Mouse (Mus musculus) kidney, embryonic 16.5 days (tissue): Measurements from ENCODE around the gene Spry1. TPM values are rescaled to one million over a fixed set of nuclear protein-coding genes. Genes with fewer than 3 reads are reported as not detected.

Experiments used
- ATAC-seq: fragments of 200-750 bp; cut with Nextera tagmentation; 2 replicates; pipeline ENCODE4 v1.8.0; 2017; ENCODE audit warnings: moderate TSS enrichment; ENCODE audit not compliant: low FRiP score, low TSS enrichment
- H3K27ac ChIP-seq: fragments of 300-500 bp; sonication (generic); 2 replicates; pipeline ENCODE4 v1.5.1; 2014; ENCODE audit warnings: low read length
- H3K27me3 ChIP-seq: fragments of 300-500 bp; sonication (generic); 2 replicates; pipeline ENCODE4 v1.6.1; 2014; ENCODE audit warnings: low read length, control low read depth, mixed read lengths; ENCODE audit not compliant: insufficient read depth
- H3K36me3 ChIP-seq: fragments of 300-500 bp; sonication (generic); 2 replicates; pipeline ENCODE4 v1.6.1; 2014; ENCODE audit warnings: low read length, control low read depth, mixed read lengths; ENCODE audit not compliant: insufficient read depth
- H3K4me1 ChIP-seq: fragments of 300-500 bp; sonication (generic); 2 replicates; pipeline ENCODE4 v1.6.1; 2014; ENCODE audit warnings: low read length, control low read depth, mixed read lengths; ENCODE audit not compliant: insufficient read depth
- H3K4me2 ChIP-seq: fragments of 300-500 bp; sonication (generic); replicated peaks from 2 replicates; pipeline ENCODE4 v1.6.1; 2014; ENCODE audit warnings: low read depth, low read length
- H3K4me3 ChIP-seq: fragments of 300-500 bp; sonication (generic); 2 replicates; pipeline ENCODE4 v1.5.1; 2014; ENCODE audit warnings: mild to moderate bottlenecking, low read length
- H3K9ac ChIP-seq: fragments of 300-500 bp; sonication (generic); replicated peaks from 2 replicates; pipeline ENCODE4 v1.6.1; 2014; ENCODE audit warnings: low read length
- H3K9me3 ChIP-seq: fragments of 300-500 bp; sonication (generic); 2 replicates; pipeline ENCODE4 v1.6.1; 2016; ENCODE audit warnings: low read length, control low read depth
- WGBS: fragments of 180-500 bp; shearing (Covaris S2); extraction: QIAGEN DNeasy Blood & Tissue Kit; methylation state at CpG from one replicate; pipeline ENCODE4 v1.1.7; 2014; 5-methylcytosine and 5-hydroxymethylcytosine counted together
- polyA plus RNA-seq: library from polyadenylated mRNA; unstranded; fragments of >200 nt; fragmentation: Nextera tagmentation; extraction: Ambion mirVana; gene quantifications from 2 replicates; pipeline ENCODE4 v1.2.1, GENCODE M21; 2015

Gene Spry1
- polyA plus RNA-seq, 1 experiment from 2014 or later, result 36.2 TPM

GRCm38 (mm10) chr3:37648244-37648643 is 8.5 kb downstream of the Spry1 start:
- Histone ChIP-seq H3K27me3 (no peaks in the 10 kb centered on the region), H3K4me1 (peaks cover 41% of the 10 kb centered on the region), H3K36me3 (peaks cover 29% of the 10 kb centered on the region), H3K27ac (0 out of 2 replicates have a peak overlapping the region, but pooled peaks have one; percentile 20), H3K4me3 (no peak overlapping the region), H3K9ac (no peak overlapping the region), H3K9me3 (no peaks in the 10 kb centered on the region), H3K4me2 (no peak overlapping the region)
- 68% methylated on average over 13 of the region's 13 CpGs for WGBS
- ATAC-seq, result no peak

DNA sequence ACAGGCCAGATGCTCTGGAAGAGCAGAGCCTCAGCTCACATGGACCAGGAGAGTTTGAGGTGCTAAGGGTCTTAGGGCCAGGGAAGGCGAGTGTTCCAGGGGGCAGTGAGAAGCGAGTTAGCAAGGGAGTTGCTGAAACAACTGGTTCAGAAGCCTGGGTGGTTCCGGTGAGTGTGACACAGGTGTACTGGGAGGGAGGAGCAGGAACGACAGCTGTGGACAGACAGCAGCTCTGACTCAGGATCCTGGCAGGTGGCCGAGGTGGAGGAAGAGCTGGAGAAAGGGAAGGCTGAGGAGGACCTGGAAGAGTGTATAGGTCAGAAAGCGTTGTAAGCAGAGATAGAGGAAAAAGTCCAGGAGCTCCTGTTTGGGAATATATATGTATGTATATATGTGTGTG is 9.5 kb downstream of the Spry1 start:
- no peak for ATAC-seq
- 74% methylated on average over 6 of the region's 6 CpGs for WGBS
- Histone ChIP-seq H3K4me1 (peaks cover 43% of the 10 kb centered on the region), H3K36me3 (peaks cover 20% of the 10 kb centered on the region), H3K9ac (no peak overlapping the region), H3K27ac (0 out of 2 replicates have a peak overlapping the region, but pooled peaks have one; percentile 20), H3K27me3 (no peaks in the 10 kb centered on the region), H3K9me3 (no peaks in the 10 kb centered on the region), H3K4me3 (no peak overlapping the region), H3K4me2 (no peak overlapping the region)

DNA sequence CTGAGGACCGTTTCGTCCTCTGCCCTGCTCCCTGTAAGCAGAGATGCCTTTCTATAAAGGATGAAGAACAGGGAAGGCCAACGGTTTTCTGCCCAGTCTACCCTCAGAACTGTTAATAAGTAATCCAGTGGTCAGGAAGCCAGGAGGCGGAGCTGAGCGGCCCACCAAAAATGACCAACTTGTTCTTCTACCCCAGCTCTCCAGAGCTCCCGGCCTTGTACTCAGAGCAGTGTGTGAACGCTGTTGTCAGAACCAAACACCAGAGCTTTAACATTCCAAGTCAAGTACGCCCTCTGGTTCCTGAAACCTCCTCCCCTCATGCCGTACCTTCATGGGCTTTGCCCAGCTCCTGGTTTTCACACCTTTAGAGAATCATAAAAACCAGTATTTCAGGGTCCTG is 12.8 kb downstream of the Spry1 start:
- Histone ChIP-seq H3K36me3 (0 out of 2 replicates have a peak, but pooled peaks cover 6% of the 10 kb centered on the region), H3K4me3 (peak overlapping the region; percentile 32), H3K4me2 (peak overlapping the region; percentile 37), H3K9me3 (no peaks in the 10 kb centered on the region), H3K4me1 (peaks cover 46% of the 10 kb centered on the region), H3K9ac (peak overlapping the region; percentile 49), H3K27ac (peak overlapping the region; percentile 62), H3K27me3 (no peaks in the 10 kb centered on the region)
- WGBS, result 62% methylated on average over 9 of the region's 9 CpGs
- peak; percentile 58; the same call in 1 of the 2 replicates for ATAC-seq

GRCm38 (mm10) chr3:37653935-37654729 is 14.4 kb downstream of the Spry1 start:
- peak overlapping the region; percentile 38 for H3K4me3 ChIP-seq
- H3K27ac ChIP-seq, result peak overlapping the region; percentile 62
- H3K4me1 ChIP-seq, result peaks cover 46% of the 10 kb centered on the region
- H3K9me3 ChIP-seq, result no peaks in the 10 kb centered on the region
- peak; percentile 49; the same call in 1 of the 2 replicates for ATAC-seq
- H3K27me3 ChIP-seq, result no peaks in the 10 kb centered on the region
- H3K9ac ChIP-seq, result peak overlapping the region; percentile 39
- WGBS, result 3% methylated on average over 16 of the region's 16 CpGs
- H3K36me3 ChIP-seq, result 0 out of 2 replicates have a peak, but pooled peaks cover under 1% of the 10 kb centered on the region
- H3K4me2 ChIP-seq, result peak overlapping the region; percentile 53

DNA sequence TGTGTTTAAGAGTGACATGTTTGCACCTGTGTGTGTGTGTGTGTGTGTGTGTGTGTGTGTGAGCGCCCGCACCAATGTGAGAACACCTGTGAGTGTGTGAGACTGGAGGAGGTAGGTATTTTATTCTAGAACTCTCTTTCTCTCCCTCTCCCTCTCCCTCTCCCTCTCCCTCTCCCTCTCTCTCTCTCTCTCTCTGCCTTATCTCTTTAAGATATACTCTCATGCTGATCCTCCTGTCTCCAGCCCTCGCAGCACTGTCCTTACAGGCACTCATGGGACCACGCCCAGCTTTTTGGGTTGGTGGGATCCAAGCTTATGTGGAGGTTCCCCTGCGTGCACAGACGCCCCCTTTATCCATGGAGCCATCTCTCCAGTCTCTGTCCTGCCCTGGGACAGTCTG is 15.0 kb downstream of the Spry1 start:
- Histone ChIP-seq H3K27me3 (no peaks in the 10 kb centered on the region), H3K9ac (peak overlapping the region; percentile 39; the same call in 1 of the 2 replicates), H3K36me3 (no peaks in the 10 kb centered on the region), H3K4me2 (peak overlapping the region; percentile 53), H3K27ac (0 out of 2 replicates have a peak overlapping the region, but pooled peaks have one; percentile 62), H3K4me3 (peak overlapping the region; percentile 38), H3K9me3 (no peaks in the 10 kb centered on the region), H3K4me1 (peaks cover 46% of the 10 kb centered on the region)
- 63% methylated on average over 6 of the region's 6 CpGs for WGBS
- no peak for ATAC-seq

DNA sequence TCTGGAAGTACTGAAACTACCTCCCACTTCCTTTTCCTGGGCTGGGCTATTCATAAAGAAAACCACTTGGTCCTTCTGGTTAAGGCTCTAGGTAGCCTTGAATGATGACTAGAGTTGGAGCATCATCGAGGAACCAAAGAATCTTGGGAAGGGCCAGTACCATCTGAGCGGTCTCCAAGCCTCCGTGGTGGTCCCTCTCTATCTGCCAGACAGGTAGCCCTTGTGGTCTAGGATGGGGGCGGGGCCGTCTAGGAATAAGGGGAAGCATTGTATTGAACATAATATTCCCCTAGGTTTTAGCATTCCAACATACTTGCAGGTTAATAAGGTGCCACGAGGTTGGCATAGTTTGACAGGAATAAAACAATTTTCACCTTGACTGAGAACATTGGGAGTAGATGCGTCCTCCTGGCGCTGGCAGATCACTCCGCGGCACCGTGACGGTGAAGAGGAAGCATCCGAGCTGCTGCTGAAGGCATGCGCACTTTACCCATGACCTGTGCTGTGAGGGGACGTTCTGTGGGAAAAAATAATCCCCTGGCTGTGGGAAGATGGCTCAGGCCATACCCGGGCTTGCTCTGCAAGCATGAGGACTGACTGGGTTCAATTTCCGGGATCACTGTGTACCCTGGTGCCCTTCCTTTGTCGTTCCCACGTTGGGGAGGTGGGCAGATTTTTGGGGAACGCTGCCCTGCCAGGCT is 16.3 kb downstream of the Spry1 start:
- Histone ChIP-seq H3K36me3 (no peaks in the 10 kb centered on the region), H3K4me2 (peak overlapping the region; percentile 38), H3K4me3 (0 out of 2 replicates have a peak overlapping the region, but pooled peaks have one; percentile 6), H3K27me3 (no peaks in the 10 kb centered on the region), H3K27ac (peak overlapping the region; percentile 67), H3K9ac (peak overlapping the region; percentile 46), H3K9me3 (no peaks in the 10 kb centered on the region), H3K4me1 (peaks cover 46% of the 10 kb centered on the region)
- WGBS, result 27% methylated on average over 20 of the region's 20 CpGs
- ATAC-seq, result no peak

DNA sequence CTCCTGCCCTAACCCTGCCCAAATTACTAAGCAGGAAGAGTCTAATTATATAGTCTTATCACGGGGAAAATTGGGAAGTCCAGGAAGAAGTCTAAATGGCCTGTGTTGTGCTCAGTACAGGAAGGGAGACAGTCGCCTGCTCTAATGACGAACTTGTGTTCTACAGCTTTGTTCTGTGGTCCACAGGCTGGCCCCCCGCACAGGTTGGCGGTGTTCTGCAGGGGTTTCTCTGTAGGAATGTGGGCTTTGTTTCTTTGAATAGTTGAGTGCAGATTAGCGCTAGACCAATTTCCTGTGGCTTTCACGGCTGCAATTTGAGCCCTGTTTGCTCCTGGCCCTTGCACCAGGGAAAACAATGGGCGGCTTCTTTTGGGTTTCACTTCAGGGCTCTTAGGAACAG is 17.3 kb downstream of the Spry1 start:
- Histone ChIP-seq H3K4me3 (no peak overlapping the region; the same call in 1 of the 2 replicates), H3K27me3 (no peaks in the 10 kb centered on the region), H3K36me3 (no peaks in the 10 kb centered on the region), H3K9me3 (no peaks in the 10 kb centered on the region), H3K4me1 (peaks cover 43% of the 10 kb centered on the region), H3K27ac (peak overlapping the region; percentile 69), H3K9ac (no peak overlapping the region), H3K4me2 (peak overlapping the region; percentile 37)
- WGBS, result 4% methylated on average over 8 of the region's 8 CpGs
- peak; percentile 35 for ATAC-seq

GRCm38 (mm10) chr3:37658155-37658554 is 18.4 kb downstream of the Spry1 start:
- Histone ChIP-seq H3K9me3 (no peaks in the 10 kb centered on the region), H3K4me2 (no peak overlapping the region), H3K4me1 (peaks cover 39% of the 10 kb centered on the region), H3K9ac (0 out of 2 replicates have a peak overlapping the region, but pooled peaks have one; percentile 22), H3K4me3 (no peak overlapping the region), H3K27ac (peak overlapping the region; percentile 53), H3K27me3 (no peaks in the 10 kb centered on the region), H3K36me3 (no peaks in the 10 kb centered on the region)
- 20% methylated on average over 5 of the region's 5 CpGs for WGBS
- 0 out of 2 replicates have a peak, but pooled peaks have one; percentile 44 for ATAC-seq

DNA sequence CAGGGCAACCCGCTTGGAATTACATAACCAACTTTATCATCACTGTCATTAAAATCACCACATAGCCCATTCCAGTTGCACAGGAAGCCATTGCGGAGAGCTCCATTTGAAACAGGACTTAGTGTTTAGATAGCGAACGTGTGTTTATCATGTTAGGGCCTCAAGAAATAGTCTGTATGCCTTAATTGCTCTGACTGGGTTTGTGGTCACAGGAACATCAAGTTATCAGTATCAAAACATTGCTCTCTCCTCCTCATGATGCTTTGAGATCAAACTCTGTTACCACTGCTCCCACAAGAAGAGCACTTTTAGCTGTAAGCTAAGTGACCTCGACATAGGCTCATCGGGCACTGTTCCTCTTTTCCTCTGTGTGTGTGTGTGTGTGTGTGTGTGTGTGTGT is 19.9 kb downstream of the Spry1 start:
- no peak for ATAC-seq
- no peak overlapping the region for H3K27ac ChIP-seq
- no peak overlapping the region for H3K9ac ChIP-seq
- H3K4me2 ChIP-seq, result no peak overlapping the region
- no peaks in the 10 kb centered on the region for H3K36me3 ChIP-seq
- WGBS, result 71% methylated on average over 6 of the region's 6 CpGs
- H3K9me3 ChIP-seq, result no peaks in the 10 kb centered on the region
- no peaks in the 10 kb centered on the region for H3K27me3 ChIP-seq
- H3K4me1 ChIP-seq, result peaks cover 24% of the 10 kb centered on the region
- no peak overlapping the region for H3K4me3 ChIP-seq
